In the genomic region with DNA sequence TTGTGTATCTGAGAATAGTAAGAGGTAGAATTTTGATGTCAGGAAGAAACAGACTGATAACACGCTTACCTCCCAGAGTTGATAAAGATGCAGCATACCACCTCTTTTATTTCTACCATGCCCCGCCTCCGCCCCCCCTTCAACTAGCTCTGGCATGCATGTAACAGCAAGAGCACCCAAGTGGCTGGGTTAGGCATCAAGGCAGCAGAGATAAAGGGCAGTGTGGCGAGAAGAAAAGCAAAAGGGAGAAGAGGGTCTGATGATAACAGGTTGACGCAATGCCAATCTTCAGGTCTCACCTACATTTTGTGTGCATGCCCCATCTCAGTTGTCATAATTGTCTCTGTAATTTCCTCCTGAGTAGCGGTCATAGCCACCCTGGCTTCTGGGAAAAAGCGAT, we compare ENCODE assay signal across 19 mouse cellular contexts. TPM values are rescaled to one million over a fixed set of nuclear protein-coding genes. Genes with fewer than 3 reads are reported as not detected.
A peak's percentile ranks its signal among the peaks of the same experiment; 100 is the strongest.
DNase-seq lines count a peak whose midpoint lies in the region; ATAC-seq and TF ChIP-seq lines count a peak whose summit lies in the region.
"Had no signal": no experiment of that assay in that cellular context is flagged by ENCODE, and none has a peak within 500 bp of the region (broad histone marks: within the 10 kb centered on the region; RNA-seq: fewer than 3 reads in every experiment).

No protein-coding gene starts in this region.

- TF ChIP-seq POLR2A in lung, adult 2 months (IDR thresholded peaks at IDR 0.05; ENCODE audit: borderline replicate concordance, extremely low read depth, low read depth, low read length) = no peak
- TF ChIP-seq POLR2A in myocyte (IDR thresholded peaks at IDR 0.05; ENCODE audit: insufficient read length, low read depth) = no peak

- H3K9ac ChIP-seq in lung, embryonic 14.5 days = no peak overlapping the region
- no peak overlapping the region; the same call in 1 of the 2 replicates for H3K9ac ChIP-seq in liver, embryonic 12.5 days
- H3K9ac ChIP-seq: embryonic facial prominence, embryonic 12.5 days; hindbrain, embryonic 15.5 days; neural tube, embryonic 12.5 days had no signal

- ATAC-seq in lung, embryonic 14.5 days (ENCODE audit: insufficient read depth) = no peak
- ATAC-seq in liver, embryonic 12.5 days = no peak
- ATAC-seq in megakaryocyte, adult 5-6 weeks (ENCODE audit: poor library complexity, severe bottlenecking) = no peak
- ATAC-seq: midbrain, embryonic 16.5 days had no signal

- no peak overlapping the region for H3ac ChIP-seq in myocyte (ENCODE audit: control insufficient read depth, insufficient read length)

- DNase-seq in lung, embryonic 14.5 days = no peak
- DNase-seq in lung, adult 2 months = no peak
- peak; percentile 58 for DNase-seq in MEL-GATA-1-ER (ENCODE audit: extremely low read depth, low read depth)
- DNase-seq in layer of hippocampus, postnatal 25 days (ENCODE audit: extremely low spot score in 1 of 2, low spot score in 1 of 2) = no peak
- no peak for DNase-seq in thymus, postnatal 10 days (ENCODE audit: low spot score in 2 of 2)
- DNase-seq: adrenal gland, postnatal 10 days; kidney, adult 11 months; kidney, postnatal 14 days; lung, postnatal 4 days; right cerebral cortex, postnatal 25 days had no signal

- no peaks in the 10 kb centered on the region for H3K4me1 ChIP-seq in lung, embryonic 14.5 days (ENCODE audit: insufficient read depth)
- H3K4me1 ChIP-seq in lung, adult 2 months (ENCODE audit: control insufficient read depth, insufficient read depth, low read length) = peaks cover 3% of the 10 kb centered on the region; the same call in 1 of the 2 replicates
- H3K4me1 ChIP-seq in liver, embryonic 12.5 days = peaks cover 24% of the 10 kb centered on the region
- H3K4me1 ChIP-seq: embryonic facial prominence, embryonic 12.5 days had no signal

- H3K27ac ChIP-seq in lung, embryonic 14.5 days (ENCODE audit: low read depth) = no peak overlapping the region
- H3K27ac ChIP-seq in liver, embryonic 12.5 days = peak overlapping the region; percentile 40; the same call in 1 of the 2 replicates
- H3K27ac ChIP-seq: embryonic facial prominence, embryonic 12.5 days; forebrain, embryonic 12.5 days; heart, embryonic 10.5 days; hindbrain, embryonic 15.5 days; neural tube, embryonic 12.5 days had no signal

- WGBS in lung, embryonic 14.5 days = 84% methylated on average over 7 of the region's 7 CpGs
- 78% methylated on average over 7 of the region's 7 CpGs for WGBS in lung, adult 2 months
- 56% methylated on average over 7 of the region's 7 CpGs for WGBS in liver, embryonic 12.5 days (ENCODE audit: insufficient replicate concordance)

- TF ChIP-seq CTCF in lung, embryonic 14.5 days (IDR thresholded peaks at IDR 0.05; ENCODE audit: low read depth) = no peak
- no peak for TF ChIP-seq CTCF in lung, adult 2 months (IDR thresholded peaks at IDR 0.05; ENCODE audit: insufficient read depth, low read length)

- H3K9me3 ChIP-seq in lung, embryonic 14.5 days (ENCODE audit: low read depth, low read length) = no peaks in the 10 kb centered on the region
- H3K9me3 ChIP-seq in liver, embryonic 12.5 days (replicated peaks) = no peaks in the 10 kb centered on the region
- H3K9me3 ChIP-seq: embryonic facial prominence, embryonic 12.5 days; forebrain, embryonic 12.5 days; heart, embryonic 10.5 days; hindbrain, embryonic 15.5 days; neural tube, embryonic 12.5 days had no signal

- H3K79me2 ChIP-seq in myocyte (ENCODE audit: control insufficient read depth, insufficient read depth) = peaks cover 20% of the 10 kb centered on the region

- H3K27me3 ChIP-seq in lung, embryonic 14.5 days (ENCODE audit: insufficient read depth, low read length) = no peaks in the 10 kb centered on the region
- no peaks in the 10 kb centered on the region for H3K27me3 ChIP-seq in liver, embryonic 12.5 days (replicated peaks)
- H3K27me3 ChIP-seq in myocyte (ENCODE audit: control insufficient read depth, insufficient read depth, insufficient read length) = no peaks in the 10 kb centered on the region
- H3K27me3 ChIP-seq: embryonic facial prominence, embryonic 12.5 days; forebrain, embryonic 12.5 days; hindbrain, embryonic 15.5 days; neural tube, embryonic 12.5 days had no signal

- H3K4me2 ChIP-seq in lung, embryonic 14.5 days = peak overlapping the region; percentile 83; the same call in 1 of the 2 replicates
- H3K4me2 ChIP-seq in liver, embryonic 12.5 days = peak overlapping the region; percentile 89
- peak overlapping the region; percentile 70 for H3K4me2 ChIP-seq in myocyte (ENCODE audit: low read depth)

- peaks cover 60% of the 10 kb centered on the region for H3K36me3 ChIP-seq in lung, embryonic 14.5 days (ENCODE audit: insufficient read depth)
- peaks cover 64% of the 10 kb centered on the region for H3K36me3 ChIP-seq in liver, embryonic 12.5 days
- H3K36me3 ChIP-seq in myocyte (ENCODE audit: control insufficient read depth, insufficient read depth) = peaks cover 21% of the 10 kb centered on the region

- H3K4me3 ChIP-seq in lung, embryonic 14.5 days (ENCODE audit: low read depth, low read length) = no peak overlapping the region
- H3K4me3 ChIP-seq in lung, adult 2 months (replicated peaks; ENCODE audit: extremely low read depth, low read depth, low read length) = no peak overlapping the region
- H3K4me3 ChIP-seq in liver, embryonic 12.5 days = peak overlapping the region; percentile 75
- no peak overlapping the region for H3K4me3 ChIP-seq in myocyte
- H3K4me3 ChIP-seq: hindbrain, embryonic 15.5 days; neural tube, embryonic 12.5 days had no signal

TF ChIP-seq in myocyte, 11 proteins besides CTCF, POLR2A, EP300 and RAD21:
- no peak for TF ChIP-seq E2F4 (IDR thresholded peaks at IDR 0.05; ENCODE audit: insufficient read depth)
- no peak for TF ChIP-seq TCF12 (IDR thresholded peaks at IDR 0.05; ENCODE audit: insufficient read depth, poor library complexity, severe bottlenecking)
- TF ChIP-seq CEBPB (IDR thresholded peaks at IDR 0.05; ENCODE audit: insufficient read depth, poor library complexity, severe bottlenecking) = no peak
- no peak for TF ChIP-seq REST (IDR thresholded peaks at IDR 0.05; ENCODE audit: insufficient read depth, insufficient read length)

RNA-seq across cellular contexts. Expression of a gene that starts 2.7 kb away (rescaled TPM):
- 589 and 659 TPM in 2 replicates for polyA plus RNA-seq in lung, embryonic 14.5 days (2014; fragmentation: Nextera tagmentation; extraction: Ambion mirVana)
- polyA plus RNA-seq in lung, adult 2 months (2012; rRNA removed) = 60.2 and 92.3 TPM in 2 replicates
- polyA plus RNA-seq in liver, embryonic 12.5 days (2016; fragmentation: Nextera tagmentation; extraction: Ambion mirVana) = 351 and 363 TPM in 2 replicates
- 236 TPM for polyA plus RNA-seq in myocyte (2012; fragmentation: generic; extraction: Trizol)
- total RNA-seq in layer of hippocampus, postnatal 25 days (2021) = 100 to 1,000 TPM in 1 of 2 experiments, 10 to 100 TPM in 1; 94.0 to 137 TPM
- 982 and 1,036 TPM in 2 replicates for total RNA-seq in megakaryocyte, adult 5-6 weeks (2015)
- 1,421 and 1,439 TPM in 2 replicates for total RNA-seq in megakaryocyte, adult 5-6 weeks (2017)

RNA-seq across cellular contexts. Expression of a gene that starts 10.3 kb away (rescaled TPM):
- polyA plus RNA-seq in lung, embryonic 14.5 days (2014; fragmentation: Nextera tagmentation; extraction: Ambion mirVana) = 20.8 and 21.8 TPM in 2 replicates
- 137 and 139 TPM in 2 replicates for polyA plus RNA-seq in lung, adult 2 months (2012; rRNA removed)
- polyA plus RNA-seq in liver, embryonic 12.5 days (2016; fragmentation: Nextera tagmentation; extraction: Ambion mirVana) = 9.4 and 9.9 TPM in 2 replicates
- 16.1 TPM for polyA plus RNA-seq in myocyte (2012; fragmentation: generic; extraction: Trizol)
- total RNA-seq in layer of hippocampus, postnatal 25 days (2021) = 100 to 1,000 TPM; 199 to 214 TPM
- 17.4 and 20.3 TPM in 2 replicates for total RNA-seq in megakaryocyte, adult 5-6 weeks (2015)
- 22.2 and 27.9 TPM in 2 replicates for total RNA-seq in megakaryocyte, adult 5-6 weeks (2017)

RNA-seq across cellular contexts. Expression of a gene that starts 33.0 kb away (rescaled TPM):
- polyA plus RNA-seq in lung, embryonic 14.5 days (2014; fragmentation: Nextera tagmentation; extraction: Ambion mirVana) = 12.4 and 12.6 TPM in 2 replicates
- 16.6 and 21.0 TPM in 2 replicates for polyA plus RNA-seq in lung, adult 2 months (2012; rRNA removed)
- 6.7 and 7.0 TPM in 2 replicates for polyA plus RNA-seq in liver, embryonic 12.5 days (2016; fragmentation: Nextera tagmentation; extraction: Ambion mirVana)
- polyA plus RNA-seq in myocyte (2012; fragmentation: generic; extraction: Trizol) = 12.5 TPM
- total RNA-seq in layer of hippocampus, postnatal 25 days (2021) = 10 to 100 TPM; 13.3 to 13.9 TPM
- total RNA-seq in megakaryocyte, adult 5-6 weeks (2015) = 5.9 and 8.4 TPM in 2 replicates
- total RNA-seq in megakaryocyte, adult 5-6 weeks (2017) = 2.0 and 2.9 TPM in 2 replicates

RNA-seq across cellular contexts. Expression of a gene that starts 50.4 kb away (rescaled TPM):
- 29.5 and 30.5 TPM in 2 replicates for polyA plus RNA-seq in lung, embryonic 14.5 days (2014; fragmentation: Nextera tagmentation; extraction: Ambion mirVana)
- polyA plus RNA-seq in lung, adult 2 months (2012; rRNA removed) = 104 and 106 TPM in 2 replicates
- 58.3 and 59.8 TPM in 2 replicates for polyA plus RNA-seq in liver, embryonic 12.5 days (2016; fragmentation: Nextera tagmentation; extraction: Ambion mirVana)
- 116 TPM for polyA plus RNA-seq in myocyte (2012; fragmentation: generic; extraction: Trizol)
- 10 to 100 TPM; 36.1 to 38.4 TPM for total RNA-seq in layer of hippocampus, postnatal 25 days (2021)
- total RNA-seq in megakaryocyte, adult 5-6 weeks (2015) = 56.4 and 70.7 TPM in 2 replicates
- 108 and 125 TPM in 2 replicates for total RNA-seq in megakaryocyte, adult 5-6 weeks (2017)

RNA-seq across cellular contexts. Expression of a gene that starts 52.6 kb away (rescaled TPM):
- polyA plus RNA-seq in lung, embryonic 14.5 days (2014; fragmentation: Nextera tagmentation; extraction: Ambion mirVana) = 0.43 and 0.60 TPM in 2 replicates
- polyA plus RNA-seq in lung, adult 2 months (2012; rRNA removed) = 9.4 and 9.7 TPM in 2 replicates
- 3.2 and 3.5 TPM in 2 replicates for polyA plus RNA-seq in liver, embryonic 12.5 days (2016; fragmentation: Nextera tagmentation; extraction: Ambion mirVana)
- polyA plus RNA-seq in myocyte (2012; fragmentation: generic; extraction: Trizol) = 0.19 TPM
- 1 to 10 TPM; 1.0 to 1.5 TPM for total RNA-seq in layer of hippocampus, postnatal 25 days (2021)
- total RNA-seq in megakaryocyte, adult 5-6 weeks (2015) = 107 and 116 TPM in 2 replicates
- 145 and 149 TPM in 2 replicates for total RNA-seq in megakaryocyte, adult 5-6 weeks (2017)
